Mouse (Mus musculus) thymus, adult 2 months (tissue): ENCODE measurements at regions not wholly inside any gene's neighbourhood (a gene's known extent, or its start where the extent isn't known, plus 50 kb on each side); places are given as distances from the start of the nearest gene placed in this dataset.

Source experiments
- DNase-seq: peaks from one replicate; pipeline ENCODE4 v3.0.0; 2021
- H3K27ac ChIP-seq: fragments of 200-500 bp; 2 replicates; pipeline ENCODE4 v1.5.1; 2012; ENCODE audit warnings: low read length, control low read depth; ENCODE audit not compliant: control insufficient read depth, insufficient read depth
- H3K27me3 ChIP-seq: fragments of 200-500 bp; 2 replicates; pipeline ENCODE4 v1.6.1; 2012; ENCODE audit warnings: mild to moderate bottlenecking, low read length, moderate library complexity, mixed read lengths; ENCODE audit not compliant: control insufficient read depth, insufficient read depth
- H3K36me3 ChIP-seq: fragments of 200-500 bp; 2 replicates; pipeline ENCODE4 v1.6.1; 2012; ENCODE audit warnings: mild to moderate bottlenecking, low read length, moderate library complexity; ENCODE audit not compliant: control insufficient read depth, insufficient read depth
- H3K4me1 ChIP-seq: fragments of 200-500 bp; replicated peaks from 2 replicates; pipeline ENCODE4 v1.6.1; 2012; ENCODE audit warnings: low read length; ENCODE audit not compliant: control insufficient read depth, insufficient read depth
- H3K4me3 ChIP-seq: fragments of 200-500 bp; 2 replicates; pipeline ENCODE4 v1.5.1; 2012; ENCODE audit warnings: mild to moderate bottlenecking, low read length, control low read depth, moderate library complexity; ENCODE audit not compliant: control insufficient read depth, insufficient read depth
- CTCF ChIP-seq: fragments of 200-500 bp; IDR thresholded peaks from 2 replicates; pipeline ENCODE4 v1.5.1; 2012; ENCODE audit warnings: mild to moderate bottlenecking, control low read depth, low read length, moderate library complexity, borderline replicate concordance; ENCODE audit not compliant: control insufficient read depth, poor library complexity, insufficient read depth; ENCODE audit errors: extremely low read depth
- POLR2A ChIP-seq: fragments of 200-500 bp; IDR thresholded peaks from 2 replicates; pipeline ENCODE4 v1.6.1; 2012; ENCODE audit warnings: mild to moderate bottlenecking, low read length, control low read depth, moderate library complexity; ENCODE audit not compliant: control insufficient read depth, poor library complexity, insufficient read depth; ENCODE audit errors: extremely low read depth
- WGBS: fragments of 180-500 bp; shearing (Covaris S2); methylation state at CpG from one replicate; pipeline ENCODE4 v1.1.7; 2018; 5-methylcytosine and 5-hydroxymethylcytosine counted together

DNA sequence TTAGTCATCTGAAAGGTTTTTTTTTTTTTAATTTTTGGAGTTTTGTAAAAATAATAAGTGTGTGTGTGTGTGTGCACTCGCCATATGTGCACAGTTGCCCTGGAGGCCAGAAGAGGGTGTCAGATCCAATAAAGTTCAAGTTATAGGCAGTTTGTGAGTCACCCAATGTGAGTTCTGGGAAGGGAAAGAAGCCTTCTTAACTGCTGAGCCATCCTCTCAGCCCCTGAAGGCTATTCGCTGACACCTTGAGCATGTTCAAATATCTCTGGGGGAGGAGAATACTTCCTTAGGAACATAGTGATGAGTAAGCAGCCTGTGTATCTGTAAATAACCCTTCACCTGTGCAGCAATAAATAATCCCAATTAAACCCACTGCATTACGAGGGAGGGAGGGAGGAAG lies 177.1 kb upstream of the Trib2 start:
- no peak for TF ChIP-seq CTCF
- no peak for TF ChIP-seq POLR2A
- WGBS, result 93% methylated on average over 3 of the region's 3 CpGs

DNA sequence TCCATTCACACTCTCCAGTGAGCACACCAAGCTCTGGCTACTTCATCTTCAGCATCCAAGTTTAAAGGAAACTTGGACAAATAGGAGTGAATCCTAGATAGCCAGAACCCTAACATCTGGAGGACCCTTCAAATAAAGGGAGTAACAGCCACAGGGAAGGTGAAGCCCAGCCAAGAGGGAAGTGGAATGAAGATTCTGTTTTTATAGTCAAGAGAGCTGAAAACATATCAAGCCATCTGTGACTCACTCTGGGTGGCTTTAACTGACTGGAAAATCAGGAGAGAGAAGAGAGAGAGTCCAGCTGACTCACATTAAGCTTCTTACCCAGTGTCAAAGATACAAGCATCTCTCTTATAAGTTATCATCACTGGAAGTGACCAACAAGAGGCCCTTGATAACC lies 169.6 kb upstream of the Trib2 start:
- H3K4me3 ChIP-seq, result no peak overlapping the region
- H3K4me1 ChIP-seq, result peaks cover 10% of the 10 kb centered on the region
- no peaks in the 10 kb centered on the region for H3K27me3 ChIP-seq
- DNase-seq, result no peak
- no peak overlapping the region for H3K27ac ChIP-seq
- no peak for TF ChIP-seq POLR2A
- no peaks in the 10 kb centered on the region for H3K36me3 ChIP-seq

More for the DNA sequence above, 177.1 kb upstream of the Trib2 start:
- H3K4me3 ChIP-seq, result no peak overlapping the region
- H3K4me1 ChIP-seq, result peaks cover 4% of the 10 kb centered on the region
- no peaks in the 10 kb centered on the region for H3K36me3 ChIP-seq
- no peak for DNase-seq
- no peak overlapping the region for H3K27ac ChIP-seq
- H3K27me3 ChIP-seq, result no peaks in the 10 kb centered on the region

DNA sequence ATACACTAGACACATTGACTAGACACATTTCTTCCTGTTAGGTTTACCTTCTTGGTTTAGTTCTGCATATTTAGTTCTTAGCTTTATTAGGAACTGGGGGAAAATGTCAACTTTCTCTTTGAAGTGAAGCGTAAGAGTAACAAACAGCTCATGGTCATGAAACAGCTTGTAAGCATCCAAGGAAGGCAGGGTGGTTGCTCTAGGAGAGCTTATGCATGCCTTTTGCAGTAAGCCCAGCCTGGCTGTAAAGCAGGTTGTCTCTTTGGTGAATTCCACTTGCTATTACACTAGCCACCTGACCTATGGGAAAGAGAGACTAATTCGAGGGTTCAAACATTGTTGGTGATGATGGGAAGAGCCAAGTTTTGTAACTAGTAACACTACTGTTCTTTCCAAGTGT lies 168.9 kb upstream of the Trib2 start:
- no peak overlapping the region for H3K27ac ChIP-seq

DNA sequence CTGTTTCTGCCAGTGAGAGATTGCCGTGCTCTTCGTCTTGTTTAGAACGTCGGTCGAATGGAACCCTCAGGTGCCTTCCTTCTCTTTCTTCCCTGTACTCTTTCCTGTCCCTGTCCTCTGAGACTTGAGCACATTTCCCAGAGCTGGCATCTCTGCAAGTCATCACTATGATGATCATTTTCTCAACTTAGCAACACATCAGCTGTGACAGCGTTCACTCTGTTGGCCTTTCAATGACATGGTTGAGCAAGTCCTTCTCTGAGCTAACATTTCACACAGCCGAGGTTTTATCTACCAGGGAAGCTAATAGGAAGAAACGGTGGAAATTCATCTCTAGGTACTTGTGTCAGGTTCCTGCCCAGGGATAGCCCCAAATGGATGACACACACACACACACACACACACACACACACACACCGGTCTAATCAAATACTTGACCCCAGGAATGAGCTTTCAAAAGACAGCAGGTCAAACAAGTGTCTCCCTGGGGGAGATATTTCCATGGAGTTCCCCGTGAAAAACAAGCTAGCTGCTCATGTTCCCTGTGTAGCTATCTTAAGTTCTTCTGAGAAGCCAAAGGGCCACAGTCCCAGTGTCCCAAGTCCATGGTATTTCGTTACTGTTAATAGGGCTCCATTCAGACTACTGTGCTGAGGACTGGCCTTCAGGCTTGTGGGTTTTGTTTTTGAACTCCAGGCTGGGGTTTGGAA lies 167.0 kb upstream of the Trib2 start:
- Histone ChIP-seq H3K36me3 (no peaks in the 10 kb centered on the region), H3K4me1 (peaks cover 21% of the 10 kb centered on the region), H3K4me3 (no peak overlapping the region), H3K27ac (no peak overlapping the region), H3K27me3 (no peaks in the 10 kb centered on the region)
- TF ChIP-seq POLR2A (no peak), CTCF (no peak)
- 93% methylated on average over 11 of the region's 11 CpGs for WGBS
- DNase-seq, result no peak

More for the DNA sequence above, 168.9 kb upstream of the Trib2 start:
- TF ChIP-seq CTCF, result no peak
- no peak for TF ChIP-seq POLR2A
- 90% methylated on average over 2 of the region's 2 CpGs for WGBS
- no peaks in the 10 kb centered on the region for H3K27me3 ChIP-seq
- H3K4me3 ChIP-seq, result no peak overlapping the region
- no peaks in the 10 kb centered on the region for H3K36me3 ChIP-seq
- no peak for DNase-seq
- H3K4me1 ChIP-seq, result peaks cover 16% of the 10 kb centered on the region

DNA sequence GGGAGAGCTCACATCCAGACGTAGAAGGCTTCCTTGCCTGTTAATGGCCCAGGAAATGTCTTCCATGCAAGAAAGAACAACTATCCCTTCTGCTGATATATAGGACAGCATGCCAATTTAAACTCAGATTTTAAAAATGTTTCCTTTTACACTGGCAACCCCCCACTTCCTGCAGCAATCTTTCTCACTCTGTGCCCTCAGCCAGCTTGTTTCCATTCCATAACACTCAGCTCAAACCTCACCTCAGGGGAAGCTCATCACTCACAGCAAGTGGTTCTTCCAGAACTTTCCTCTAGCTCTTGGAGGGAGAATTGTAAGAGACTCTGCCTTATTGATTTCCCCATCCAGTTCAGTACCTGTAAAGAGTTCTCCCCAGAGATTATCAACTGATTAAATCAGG lies 165.0 kb upstream of the Trib2 start:
- H3K27ac ChIP-seq, result peak overlapping the region; percentile 79
- TF ChIP-seq POLR2A, result no peak
- TF ChIP-seq CTCF, result no peak
- H3K4me1 ChIP-seq, result peaks cover 21% of the 10 kb centered on the region
- no peaks in the 10 kb centered on the region for H3K27me3 ChIP-seq
- WGBS, result 85% methylated on average over 1 of the region's 1 CpGs
- DNase-seq, result peak; percentile 36
- H3K36me3 ChIP-seq, result no peaks in the 10 kb centered on the region
- H3K4me3 ChIP-seq, result no peak overlapping the region

DNA sequence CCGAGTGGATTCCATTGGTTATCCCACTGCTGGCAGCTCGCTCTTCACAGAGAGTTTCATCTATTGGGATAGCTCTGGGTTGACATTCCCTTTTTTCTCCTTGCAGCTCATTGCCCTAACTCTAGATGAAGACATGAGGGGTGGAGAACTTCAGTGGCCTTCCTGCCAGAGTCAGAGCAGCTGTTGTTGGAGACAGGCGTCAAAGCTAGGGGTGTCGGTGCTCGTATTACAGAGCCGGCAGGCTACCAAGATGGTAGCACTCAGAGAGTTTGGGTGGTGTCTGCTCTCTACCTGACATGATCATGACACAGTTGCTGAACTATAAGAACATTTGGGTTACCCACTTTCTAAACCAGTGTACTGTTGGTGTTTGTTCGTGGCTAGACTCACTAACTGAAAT lies 162.5 kb upstream of the Trib2 start:
- Histone ChIP-seq H3K27me3 (no peaks in the 10 kb centered on the region), H3K36me3 (no peaks in the 10 kb centered on the region), H3K4me1 (peaks cover 21% of the 10 kb centered on the region), H3K27ac (no peak overlapping the region), H3K4me3 (no peak overlapping the region)
- 96% methylated on average over 7 of the region's 7 CpGs for WGBS
- no peak for DNase-seq
- no peak for TF ChIP-seq CTCF
- no peak for TF ChIP-seq POLR2A

DNA sequence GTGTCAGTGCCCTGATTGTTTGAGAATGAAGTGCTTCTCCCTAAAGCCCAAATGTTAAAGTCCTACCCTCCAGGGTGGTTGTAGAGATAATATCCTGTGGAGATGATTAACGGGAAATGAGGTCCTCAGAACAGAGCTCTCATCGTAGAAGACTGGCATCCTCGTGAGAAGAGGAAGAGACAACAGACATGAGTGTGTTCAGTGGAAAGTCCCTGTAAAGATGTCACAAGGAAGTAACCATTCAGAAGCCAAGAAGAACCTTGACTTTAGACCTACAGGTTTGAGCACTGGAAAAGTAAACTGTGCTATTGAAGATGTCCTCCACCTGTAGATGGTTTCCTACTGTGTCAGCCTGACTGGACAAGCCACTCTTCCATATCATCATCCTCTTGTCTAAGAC lies 155.1 kb upstream of the Trib2 start:
- WGBS, result 43% methylated on average over 3 of the region's 3 CpGs
- no peak for DNase-seq
- Histone ChIP-seq H3K4me1 (peaks cover 9% of the 10 kb centered on the region), H3K36me3 (no peaks in the 10 kb centered on the region), H3K4me3 (no peak overlapping the region), H3K27ac (no peak overlapping the region), H3K27me3 (no peaks in the 10 kb centered on the region)
- TF ChIP-seq CTCF (no peak), POLR2A (no peak)
